Mouse (Mus musculus): ENCODE data around the gene Morn5. TPM values are rescaled to one million over a fixed set of nuclear protein-coding genes. Genes with fewer than 3 reads are reported as not detected.

Morn5 gene
- polyA plus RNA-seq, 1 experiment from 2014 or later = 3.4 TPM

DNA sequence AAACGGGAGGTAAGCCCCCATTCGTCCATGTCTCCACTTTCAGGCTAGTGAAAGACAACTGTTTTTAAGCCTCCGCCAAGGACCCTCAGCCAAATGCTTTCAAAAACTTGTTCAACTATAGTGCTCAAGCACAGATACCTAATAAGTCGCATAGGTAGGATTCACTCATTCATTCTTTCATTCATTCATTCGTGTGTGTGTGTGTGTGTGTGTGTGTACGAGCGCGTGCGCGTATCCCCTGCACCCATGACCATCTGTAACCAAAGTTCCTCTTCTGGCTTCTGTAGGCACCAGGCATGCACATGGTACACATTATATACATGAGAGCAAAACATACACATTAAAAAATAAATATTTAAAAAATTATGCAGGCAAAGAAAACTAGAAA is 303 bp downstream of the Morn5 start:
- H3K4me1 ChIP-seq (ENCODE audit: control insufficient read depth, insufficient read depth, low read length) = peaks cover 7% of the 10 kb centered on the region; the same call in 1 of the 2 replicates
- H3K27ac ChIP-seq (ENCODE audit: low read depth, low read length) = no peak overlapping the region
- ATAC-seq (no peak; the same call in none of the 2 replicates), DNase-seq (ENCODE audit: low spot score) (no peak)
- no peak overlapping the region for H3K9ac ChIP-seq (ENCODE audit: low read length)
- H3K27me3 ChIP-seq (replicated peaks; ENCODE audit: control insufficient read depth, insufficient read depth, low read length) = no peaks in the 10 kb centered on the region
- H3K36me3 ChIP-seq (ENCODE audit: control insufficient read depth, insufficient read depth, low read length) = peaks cover 3% of the 10 kb centered on the region; the same call in 1 of the 2 replicates
- peak overlapping the region; percentile 63 for H3K4me2 ChIP-seq (ENCODE audit: low read length)
- peak overlapping the region; percentile 70 for H3K4me3 ChIP-seq (ENCODE audit: low read depth, low read length)
- H3K9me3 ChIP-seq (replicated peaks; ENCODE audit: control insufficient read depth, low read length) = no peaks in the 10 kb centered on the region
- WGBS = 41% methylated on average over 10 of the region's 10 CpGs

- WGBS = 68% methylated on average over 3 of the region's 3 CpGs
These were observed 4.0 kb downstream of the Morn5 start for GRCm38 (mm10) chr2:36053249-36053648.

GRCm38 (mm10) chr2:36056248-36056647 is 7.0 kb downstream of the Morn5 start:
- ATAC-seq (no peak), DNase-seq (ENCODE audit: low spot score) (no peak)
- Histone ChIP-seq H3K4me2 (ENCODE audit: low read length) (no peak overlapping the region), H3K4me3 (ENCODE audit: low read depth, low read length) (no peak overlapping the region), H3K27ac (ENCODE audit: low read depth, low read length) (no peak overlapping the region), H3K9me3 (replicated peaks; ENCODE audit: control insufficient read depth, low read length) (no peaks in the 10 kb centered on the region), H3K27me3 (replicated peaks; ENCODE audit: control insufficient read depth, insufficient read depth, low read length) (no peaks in the 10 kb centered on the region), H3K4me1 (ENCODE audit: control insufficient read depth, insufficient read depth, low read length) (no peaks in the 10 kb centered on the region), H3K9ac (ENCODE audit: low read length) (no peak overlapping the region), H3K36me3 (ENCODE audit: control insufficient read depth, insufficient read depth, low read length) (no peaks in the 10 kb centered on the region)
- 56% methylated on average over 3 of the region's 3 CpGs for WGBS

More at GRCm38 (mm10) chr2:36053249-36053648, 4.0 kb downstream of the Morn5 start:
- H3K9me3 ChIP-seq (replicated peaks; ENCODE audit: control insufficient read depth, low read length) = no peaks in the 10 kb centered on the region
- no peak overlapping the region for H3K27ac ChIP-seq (ENCODE audit: low read depth, low read length)
- H3K4me1 ChIP-seq (ENCODE audit: control insufficient read depth, insufficient read depth, low read length) = peaks cover 4% of the 10 kb centered on the region; the same call in 1 of the 2 replicates
- no peaks in the 10 kb centered on the region for H3K36me3 ChIP-seq (ENCODE audit: control insufficient read depth, insufficient read depth, low read length)
- H3K4me3 ChIP-seq (ENCODE audit: low read depth, low read length) = no peak overlapping the region
- H3K27me3 ChIP-seq (replicated peaks; ENCODE audit: control insufficient read depth, insufficient read depth, low read length) = no peaks in the 10 kb centered on the region
- peak; percentile 42 for DNase-seq (ENCODE audit: low spot score)
- no peak for ATAC-seq
- H3K4me2 ChIP-seq (ENCODE audit: low read length) = no peak overlapping the region
- no peak overlapping the region for H3K9ac ChIP-seq (ENCODE audit: low read length)

GRCm38 (mm10) chr2:36061409-36061808 is 12.2 kb downstream of the Morn5 start:
- 72% methylated on average over 5 of the region's 5 CpGs for WGBS
- Histone ChIP-seq H3K4me1 (ENCODE audit: control insufficient read depth, insufficient read depth, low read length) (no peaks in the 10 kb centered on the region), H3K4me2 (ENCODE audit: low read length) (no peak overlapping the region), H3K27ac (ENCODE audit: low read depth, low read length) (no peak overlapping the region), H3K4me3 (ENCODE audit: low read depth, low read length) (no peak overlapping the region), H3K9me3 (replicated peaks; ENCODE audit: control insufficient read depth, low read length) (no peaks in the 10 kb centered on the region), H3K27me3 (replicated peaks; ENCODE audit: control insufficient read depth, insufficient read depth, low read length) (no peaks in the 10 kb centered on the region), H3K9ac (ENCODE audit: low read length) (no peak overlapping the region), H3K36me3 (ENCODE audit: control insufficient read depth, insufficient read depth, low read length) (no peaks in the 10 kb centered on the region)
- no peak for DNase-seq (ENCODE audit: low spot score)
- no peak for ATAC-seq

DNA sequence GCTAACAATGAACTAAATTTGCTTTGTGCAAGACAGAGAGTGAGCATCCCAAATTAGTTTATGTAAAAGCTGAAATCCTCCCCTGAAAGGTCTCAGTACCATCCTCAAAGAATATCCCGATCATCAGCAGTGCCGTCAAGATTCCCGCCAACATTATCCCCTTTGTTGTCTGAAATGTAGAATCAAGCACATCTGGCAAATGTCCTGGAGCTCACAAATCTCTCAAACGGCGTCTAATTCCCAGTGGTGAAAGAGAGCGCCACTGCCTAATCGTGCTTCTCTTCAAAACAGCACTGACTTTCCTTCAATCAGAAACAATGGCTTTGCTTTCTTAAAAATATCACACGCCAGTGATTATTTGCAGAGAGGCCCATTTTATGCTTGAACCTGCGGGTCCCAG is 17.9 kb downstream of the Morn5 start:
- no peaks in the 10 kb centered on the region for H3K9me3 ChIP-seq (replicated peaks; ENCODE audit: control insufficient read depth, low read length)
- H3K27me3 ChIP-seq (replicated peaks; ENCODE audit: control insufficient read depth, insufficient read depth, low read length) = no peaks in the 10 kb centered on the region
- H3K27ac ChIP-seq (ENCODE audit: low read depth, low read length) = no peak overlapping the region
- WGBS = 42% methylated on average over 9 of the region's 9 CpGs
- H3K4me1 ChIP-seq (ENCODE audit: control insufficient read depth, insufficient read depth, low read length) = no peaks in the 10 kb centered on the region
- no peaks in the 10 kb centered on the region for H3K36me3 ChIP-seq (ENCODE audit: control insufficient read depth, insufficient read depth, low read length)
- H3K9ac ChIP-seq (ENCODE audit: low read length) = no peak overlapping the region
- ATAC-seq (peak; percentile 37; the same call in 1 of the 2 replicates), DNase-seq (ENCODE audit: low spot score) (peak; percentile 51)
- H3K4me3 ChIP-seq (ENCODE audit: low read depth, low read length) = no peak overlapping the region
- H3K4me2 ChIP-seq (ENCODE audit: low read length) = no peak overlapping the region

- Histone ChIP-seq H3K4me1 (ENCODE audit: control insufficient read depth, insufficient read depth, low read length) (no peaks in the 10 kb centered on the region), H3K27me3 (replicated peaks; ENCODE audit: control insufficient read depth, insufficient read depth, low read length) (no peaks in the 10 kb centered on the region), H3K9ac (ENCODE audit: low read length) (no peak overlapping the region), H3K27ac (ENCODE audit: low read depth, low read length) (no peak overlapping the region), H3K36me3 (ENCODE audit: control insufficient read depth, insufficient read depth, low read length) (no peaks in the 10 kb centered on the region), H3K9me3 (replicated peaks; ENCODE audit: control insufficient read depth, low read length) (no peaks in the 10 kb centered on the region), H3K4me2 (ENCODE audit: low read length) (no peak overlapping the region), H3K4me3 (ENCODE audit: low read depth, low read length) (no peak overlapping the region)
- ATAC-seq (no peak), DNase-seq (ENCODE audit: low spot score) (no peak)
- WGBS = 84% methylated on average over 8 of the region's 8 CpGs
These were observed 22.5 kb downstream of the Morn5 start for GRCm38 (mm10) chr2:36071660-36072305.

DNA sequence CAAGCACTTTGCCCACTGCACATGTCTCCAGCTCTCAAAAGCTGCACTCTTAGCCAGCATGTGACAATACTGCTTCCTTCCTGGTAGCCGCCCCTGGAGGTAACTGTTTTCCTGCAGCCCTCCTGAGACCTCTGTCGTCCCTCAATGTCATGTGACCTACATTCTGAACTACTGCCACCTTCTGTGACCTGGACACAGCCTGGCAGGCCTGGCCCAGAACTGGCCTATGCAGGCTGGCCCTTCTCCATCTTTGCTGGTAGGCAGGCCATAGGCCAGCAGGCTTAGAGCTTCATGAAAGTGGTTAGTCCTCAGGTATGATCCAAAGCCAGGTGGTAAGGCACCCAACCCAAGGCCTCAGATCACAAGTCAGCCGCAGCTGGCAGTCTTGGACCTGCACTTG is 24.5 kb downstream of the Morn5 start:
- ATAC-seq (no peak), DNase-seq (ENCODE audit: low spot score) (no peak)
- Histone ChIP-seq H3K27me3 (replicated peaks; ENCODE audit: control insufficient read depth, insufficient read depth, low read length) (no peaks in the 10 kb centered on the region), H3K36me3 (ENCODE audit: control insufficient read depth, insufficient read depth, low read length) (no peaks in the 10 kb centered on the region), H3K9ac (ENCODE audit: low read length) (no peak overlapping the region), H3K4me1 (ENCODE audit: control insufficient read depth, insufficient read depth, low read length) (peaks cover 4% of the 10 kb centered on the region; the same call in 1 of the 2 replicates), H3K27ac (ENCODE audit: low read depth, low read length) (no peak overlapping the region), H3K4me3 (ENCODE audit: low read depth, low read length) (no peak overlapping the region), H3K4me2 (ENCODE audit: low read length) (no peak overlapping the region), H3K9me3 (replicated peaks; ENCODE audit: control insufficient read depth, low read length) (no peaks in the 10 kb centered on the region)
- 55% methylated on average over 3 of the region's 3 CpGs for WGBS

DNA sequence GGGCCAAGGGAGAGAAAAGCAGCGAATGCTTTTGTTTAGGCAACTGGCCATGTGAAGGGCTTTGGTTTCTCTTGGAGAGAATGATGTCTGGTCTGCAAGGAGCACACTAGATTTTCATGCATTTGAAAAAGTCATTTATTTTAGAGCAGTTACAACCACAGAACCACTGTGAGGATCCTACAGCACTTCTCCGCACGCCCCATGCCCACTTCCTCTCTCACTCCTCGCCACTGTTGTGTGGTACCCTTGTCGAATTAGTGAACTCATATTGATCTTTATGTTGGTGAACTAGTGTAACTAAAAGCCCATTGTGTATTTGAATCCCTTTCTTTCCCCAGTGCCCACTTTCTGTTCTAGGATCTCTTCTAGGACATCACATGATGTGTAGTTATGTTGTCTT is 26.0 kb downstream of the Morn5 start:
- H3K9me3 ChIP-seq (replicated peaks; ENCODE audit: control insufficient read depth, low read length) = no peaks in the 10 kb centered on the region
- no peak overlapping the region for H3K4me3 ChIP-seq (ENCODE audit: low read depth, low read length)
- H3K4me1 ChIP-seq (ENCODE audit: control insufficient read depth, insufficient read depth, low read length) = peaks cover 4% of the 10 kb centered on the region; the same call in 1 of the 2 replicates
- ATAC-seq = no peak
- no peaks in the 10 kb centered on the region for H3K27me3 ChIP-seq (replicated peaks; ENCODE audit: control insufficient read depth, insufficient read depth, low read length)
- H3K4me2 ChIP-seq (ENCODE audit: low read length) = no peak overlapping the region
- H3K27ac ChIP-seq (ENCODE audit: low read depth, low read length) = no peak overlapping the region
- 87% methylated on average over 5 of the region's 5 CpGs for WGBS
- DNase-seq (ENCODE audit: low spot score) = no peak
- no peaks in the 10 kb centered on the region for H3K36me3 ChIP-seq (ENCODE audit: control insufficient read depth, insufficient read depth, low read length)
- H3K9ac ChIP-seq (ENCODE audit: low read length) = no peak overlapping the region

DNA sequence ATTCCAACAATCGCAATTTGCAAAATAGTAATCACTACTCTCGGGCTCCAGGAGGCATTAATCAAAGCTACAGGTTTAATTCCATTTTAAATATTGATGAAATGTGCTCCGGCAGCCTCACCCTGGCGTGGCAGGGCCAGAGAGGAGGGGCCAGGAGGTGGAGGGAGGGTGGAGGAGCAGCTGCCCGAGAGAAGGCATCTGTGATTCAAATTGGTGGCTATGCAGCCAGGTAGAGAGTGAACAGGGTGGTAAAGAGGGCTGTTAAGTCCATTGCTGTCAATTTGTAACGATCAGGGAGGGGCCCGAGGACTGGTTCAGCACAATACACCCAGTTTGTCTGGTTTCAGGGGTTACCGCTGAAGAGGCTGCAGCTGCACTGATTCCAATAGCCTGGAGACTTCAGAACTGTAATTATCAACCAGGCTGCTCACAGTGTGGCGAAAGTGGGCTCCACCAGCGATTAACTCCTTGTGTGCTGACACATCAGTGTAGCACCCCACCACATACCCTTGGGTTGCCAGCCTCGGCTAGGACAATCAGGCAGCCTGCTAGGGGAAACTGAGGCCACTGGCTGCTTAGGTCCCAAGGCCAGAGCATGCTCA is 28.0 kb downstream of the Morn5 start:
- ATAC-seq (peak; percentile 83), DNase-seq (ENCODE audit: low spot score) (peak; percentile 63)
- Histone ChIP-seq H3K4me2 (ENCODE audit: low read length) (peak overlapping the region; percentile 37), H3K9ac (ENCODE audit: low read length) (peak overlapping the region; percentile 14; the same call in 1 of the 2 replicates), H3K36me3 (ENCODE audit: control insufficient read depth, insufficient read depth, low read length) (no peaks in the 10 kb centered on the region), H3K9me3 (replicated peaks; ENCODE audit: control insufficient read depth, low read length) (no peaks in the 10 kb centered on the region), H3K4me3 (ENCODE audit: low read depth, low read length) (no peak overlapping the region), H3K27me3 (replicated peaks; ENCODE audit: control insufficient read depth, insufficient read depth, low read length) (no peaks in the 10 kb centered on the region), H3K4me1 (ENCODE audit: control insufficient read depth, insufficient read depth, low read length) (peaks cover 4% of the 10 kb centered on the region; the same call in 1 of the 2 replicates), H3K27ac (ENCODE audit: low read depth, low read length) (peak overlapping the region; percentile 44)
- WGBS = 23% methylated on average over 11 of the region's 11 CpGs

Measured in forebrain, embryonic 14.5 days (tissue).